Mouse (Mus musculus): ENCODE measurements around the gene Ndufb5. TPM values are rescaled to one million over a fixed set of nuclear protein-coding genes. Genes with fewer than 3 reads are reported as not detected.
"Not testable (repeated sequence)": the region's sequence is repeated elsewhere in the genome, so short reads cannot be mapped to it uniquely, and the experiment has no call there.

Gene Ndufb5
- total RNA-seq (2022), result 100 to 1,000 TPM; 222 to 356 (median 282) TPM

GRCm38 (mm10) chr3:32736244-32737171, at the start of gene Ndufb5:
Ndufb5 (plus strand) TSS chr3:32736990.
- peak; percentile 99 for DNase-seq

GRCm38 (mm10) chr3:32687156-32687555, 49.6 kb upstream of the Ndufb5 start:
- no peak for DNase-seq

GRCm38 (mm10) chr3:32689567-32689999, 47.2 kb upstream of the Ndufb5 start:
- DNase-seq, result no peak

DNA sequence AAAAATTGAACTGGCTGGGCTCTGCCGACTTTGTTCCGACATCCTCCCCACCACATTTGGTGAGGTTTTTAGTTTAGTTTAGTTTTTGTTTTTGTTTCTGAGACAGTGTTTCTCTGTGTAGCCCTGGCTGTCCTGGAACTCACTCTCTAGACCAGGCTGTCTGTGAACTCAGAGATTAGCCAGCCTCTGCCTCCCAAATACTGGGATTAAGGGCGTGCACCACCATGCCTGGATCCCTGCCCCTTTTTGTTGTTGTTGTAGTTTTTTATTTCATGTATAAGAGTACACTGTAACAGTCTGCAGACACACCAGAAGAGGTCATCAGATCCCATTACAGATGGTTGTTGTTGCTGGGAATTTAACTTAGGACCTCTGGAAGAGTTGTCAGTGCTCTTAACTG, 46.8 kb upstream of the Ndufb5 start:
- DNase-seq, result no peak

DNA sequence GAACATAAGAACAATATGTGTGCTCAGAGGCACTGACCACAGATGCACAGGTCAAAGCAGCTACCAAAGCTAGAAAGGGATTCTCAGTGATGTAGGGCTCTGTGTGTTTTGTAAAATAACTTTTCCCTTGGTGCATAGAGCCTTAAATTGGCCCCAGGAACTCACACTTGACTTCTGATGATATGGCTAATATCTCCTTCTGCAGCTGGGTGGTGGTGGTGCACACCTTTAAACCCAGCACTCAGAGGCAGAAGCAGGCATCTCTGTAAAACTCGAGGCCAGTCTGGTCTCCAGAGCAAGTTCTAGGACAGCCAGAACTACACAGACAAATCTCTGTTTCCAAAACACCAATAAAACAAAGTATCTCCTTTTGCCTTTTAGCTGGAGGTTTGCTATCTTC, 45.9 kb upstream of the Ndufb5 start:
- DNase-seq, result no peak

- DNase-seq, result no peak
Measured at GRCm38 (mm10) chr3:32691841-32692240, 44.9 kb upstream of the Ndufb5 start.

DNA sequence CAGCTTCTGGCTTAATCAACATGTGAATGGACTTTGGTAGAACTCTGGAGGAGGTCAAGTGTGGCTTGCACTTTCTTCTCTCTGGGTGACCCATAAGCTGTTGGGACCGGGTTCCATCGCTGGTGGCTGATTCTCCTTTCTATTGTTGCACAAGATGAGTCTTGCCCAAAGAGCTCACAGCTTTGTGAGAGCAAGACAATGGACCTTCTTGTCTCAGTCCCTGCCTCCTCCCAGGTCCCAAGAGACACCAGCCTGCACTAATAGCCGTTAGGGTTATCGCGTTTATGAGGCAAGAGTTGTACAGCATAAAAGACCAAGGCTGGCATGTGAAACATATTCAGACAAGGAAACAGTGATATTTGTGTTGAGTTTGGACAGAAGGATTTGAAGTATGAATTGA, 42.6 kb upstream of the Ndufb5 start:
- no peak for DNase-seq

DNA sequence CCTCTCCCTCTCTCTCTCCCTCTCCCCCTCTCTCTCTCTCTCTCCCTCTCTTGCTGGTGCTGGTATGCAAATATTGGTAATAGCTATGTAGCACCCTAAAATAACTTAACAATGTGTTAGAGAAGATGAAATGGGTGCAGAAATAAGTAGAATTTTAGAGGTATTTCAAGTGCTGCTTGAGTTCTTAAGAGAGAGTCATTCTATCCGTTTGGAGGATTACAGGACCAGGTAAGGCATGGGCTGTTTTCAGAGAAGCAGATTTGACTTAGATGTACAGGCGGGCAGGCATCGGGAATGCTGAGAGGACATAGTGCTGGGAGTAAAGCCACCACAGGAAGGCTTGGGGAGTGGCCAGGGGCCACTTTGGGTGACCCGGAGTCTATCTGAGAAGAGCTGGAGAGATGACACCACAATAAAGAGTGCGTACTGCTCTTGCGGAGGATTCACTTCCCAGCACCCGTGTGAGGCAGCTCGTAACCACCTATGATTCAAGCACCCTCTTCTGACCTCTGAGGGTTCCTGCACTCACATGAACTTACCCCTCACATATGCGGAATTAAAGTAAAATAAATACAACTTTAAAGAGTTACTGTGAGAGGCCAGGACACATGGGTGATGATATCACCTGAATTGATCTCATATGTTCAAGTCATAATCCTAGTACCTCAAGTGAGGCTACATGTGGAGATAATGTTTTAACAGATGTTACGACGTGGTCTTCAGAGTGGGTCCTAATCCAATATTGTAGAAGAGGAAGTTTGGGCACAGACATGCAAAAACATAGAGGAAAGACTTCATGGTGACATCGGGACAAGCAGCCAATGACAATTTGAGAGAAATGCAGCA, 41.8 kb upstream of the Ndufb5 start:
- DNase-seq, result no peak

DNA sequence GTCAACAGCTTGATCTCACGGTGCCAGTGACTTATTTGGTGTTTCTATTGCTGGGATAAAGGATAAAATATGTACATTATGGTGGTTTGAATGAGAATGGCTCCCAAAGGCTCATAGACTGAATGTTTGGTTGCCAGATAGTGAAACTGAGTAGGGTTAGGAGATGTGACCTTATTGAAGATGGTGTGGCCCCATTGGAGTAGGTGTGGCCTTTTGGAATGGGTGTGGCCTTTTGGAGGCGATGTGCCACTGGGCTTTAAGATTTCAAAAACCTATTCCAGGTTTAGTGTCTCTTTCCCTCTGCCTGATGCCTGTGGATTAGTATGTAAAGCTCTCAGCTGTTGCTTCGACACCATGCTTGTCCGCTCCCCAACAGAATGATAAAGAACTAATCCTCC, 41.2 kb upstream of the Ndufb5 start:
- DNase-seq, result no peak

GRCm38 (mm10) chr3:32698228-32698863, 38.4 kb upstream of the Ndufb5 start:
- DNase-seq, result peak; percentile 79

DNA sequence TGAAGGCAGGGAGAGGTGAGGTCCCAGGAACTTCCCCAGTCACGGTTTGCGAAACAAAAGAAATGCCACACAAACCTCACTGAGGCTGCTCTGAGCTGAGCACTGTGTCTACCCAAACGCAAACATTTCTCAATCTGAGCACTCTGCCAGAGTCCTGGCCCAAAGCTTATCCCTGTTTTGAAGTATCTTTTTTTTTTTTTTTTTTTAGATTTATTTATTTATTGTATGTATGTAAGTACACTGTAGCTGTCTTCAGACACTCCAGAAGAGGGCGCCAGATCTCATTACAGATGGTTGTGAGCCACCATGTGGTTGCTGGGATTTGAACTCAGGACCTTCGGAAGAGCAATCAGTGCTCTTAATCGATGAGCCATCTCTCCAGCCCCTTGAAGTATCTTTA, 32.8 kb upstream of the Ndufb5 start:
- not testable (repeated sequence) for DNase-seq

GRCm38 (mm10) chr3:32704632-32705031, 32.2 kb upstream of the Ndufb5 start:
- not testable (repeated sequence) for DNase-seq

DNA sequence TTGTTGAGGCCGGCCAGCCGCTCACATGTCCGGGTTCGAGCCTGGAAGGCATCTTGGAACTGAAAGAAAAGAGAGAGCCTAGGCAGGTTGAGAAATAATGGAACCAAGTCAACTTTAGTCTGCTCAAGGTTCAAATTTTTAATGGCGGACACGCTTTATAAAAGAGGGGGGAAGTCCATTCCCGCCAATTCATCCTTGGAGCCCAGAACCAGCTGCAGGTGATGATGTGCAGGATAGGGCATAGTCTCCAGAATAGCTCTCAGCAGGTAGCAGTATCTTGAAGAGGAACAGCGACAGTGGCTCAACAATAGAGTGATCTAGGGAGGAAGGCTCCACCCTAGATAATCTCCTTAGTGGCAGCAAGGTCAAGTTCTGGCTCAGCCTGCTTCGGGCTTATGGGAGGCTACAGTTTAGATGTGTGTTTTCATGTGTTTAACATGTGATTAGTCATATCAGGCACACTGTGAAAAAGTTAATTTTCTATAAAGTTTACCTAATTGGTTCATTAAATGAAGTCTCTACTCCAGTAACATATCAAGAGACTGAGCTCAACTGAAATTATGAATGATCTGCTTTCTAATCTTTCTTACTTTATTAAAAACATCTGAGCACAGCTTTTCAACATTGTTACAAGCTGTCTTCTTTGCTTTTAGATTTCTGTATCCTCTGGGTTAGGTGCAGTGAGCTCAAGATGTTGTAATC, 31.0 kb upstream of the Ndufb5 start, which contains the start of gene Actl6a:
Gene Actl6a (plus strand): TSS at position 652 of the 702 bp plus-strand sequence.
- not testable (repeated sequence) for DNase-seq

- no peak for DNase-seq
Measured at GRCm38 (mm10) chr3:32708052-32708367, 28.8 kb upstream of the Ndufb5 start.

DNA sequence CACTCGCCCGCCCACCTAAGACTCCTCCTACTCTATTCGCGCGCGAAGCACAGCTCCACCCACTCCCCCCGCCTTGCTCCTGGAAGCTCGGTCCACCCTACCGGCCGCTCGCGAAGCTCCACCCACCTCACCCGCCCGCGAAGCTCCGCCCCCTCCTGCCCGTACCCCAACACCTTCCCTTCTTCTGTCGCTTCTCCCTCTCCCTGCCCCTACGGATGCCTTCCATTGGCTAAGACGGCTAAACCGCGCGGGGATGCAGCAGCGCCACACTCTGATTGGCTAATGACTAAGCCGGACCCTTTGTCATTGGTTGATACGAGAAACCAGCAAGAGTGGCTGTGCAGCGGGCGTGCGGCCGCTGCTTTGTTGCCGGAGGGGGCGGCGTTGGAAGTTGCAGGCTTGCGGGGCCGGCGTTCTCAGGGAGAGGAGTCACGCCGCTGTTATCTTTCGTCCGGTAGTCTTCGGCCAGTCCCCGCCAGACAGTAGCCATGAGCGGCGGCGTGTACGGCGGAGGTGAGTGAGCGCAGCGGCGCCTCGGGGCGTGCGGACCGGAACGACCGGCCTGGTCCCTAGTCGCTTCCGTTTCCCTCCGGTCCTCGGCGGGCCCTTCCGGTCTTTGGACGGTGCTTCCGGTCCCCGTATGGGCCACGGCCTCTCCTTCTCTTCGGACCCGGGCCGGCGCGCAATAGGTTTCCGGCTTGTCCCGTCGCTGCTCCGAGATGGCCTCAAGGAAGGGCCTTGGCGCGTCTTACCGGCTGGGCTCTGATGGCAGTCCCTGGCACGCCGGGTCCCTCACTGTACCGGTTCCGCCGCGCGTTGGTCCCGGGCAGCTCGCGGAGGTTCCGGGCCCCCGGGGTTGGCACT, 28.2 kb upstream of the Ndufb5 start:
- DNase-seq, result peak; percentile 97

DNA sequence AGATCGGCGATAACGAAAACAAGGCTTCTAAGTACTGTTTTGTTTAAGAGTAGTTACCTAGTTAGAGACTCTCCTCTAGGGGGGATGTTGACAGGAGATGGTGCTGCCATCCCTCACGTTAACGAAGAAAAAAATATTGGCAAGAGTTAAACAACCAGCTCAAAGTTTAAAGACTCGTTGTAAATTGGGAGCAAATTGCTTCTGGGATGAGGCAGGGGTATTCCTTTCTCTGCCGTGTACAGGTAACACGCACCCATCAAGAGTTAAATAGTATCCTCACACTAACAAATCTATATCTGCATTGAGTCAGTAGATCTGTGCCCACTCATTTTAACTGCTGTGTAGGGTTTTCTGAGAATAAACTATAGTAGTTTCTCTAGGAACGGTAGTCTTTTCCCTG, 27.4 kb upstream of the Ndufb5 start:
- no peak for DNase-seq

DNA sequence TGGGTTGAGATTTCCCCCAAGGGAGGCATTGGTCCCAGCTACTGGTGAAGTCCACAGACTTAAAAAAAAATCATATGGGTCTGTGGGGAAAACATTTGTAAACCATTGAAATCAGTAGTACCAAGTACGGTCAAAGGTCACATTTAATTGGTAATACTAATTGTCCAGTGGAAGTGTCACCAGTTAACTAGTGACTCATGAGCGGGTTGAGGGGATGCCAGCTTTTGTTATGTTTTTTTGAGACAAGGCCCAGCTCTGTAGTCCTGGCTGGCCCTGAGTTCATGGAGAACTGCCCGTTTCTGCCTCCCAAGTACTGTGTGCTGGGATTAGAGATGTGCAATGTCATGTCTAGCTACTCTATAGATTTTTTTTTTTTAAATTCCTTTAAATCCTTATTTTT, 23.1 kb upstream of the Ndufb5 start:
- no peak for DNase-seq

DNA sequence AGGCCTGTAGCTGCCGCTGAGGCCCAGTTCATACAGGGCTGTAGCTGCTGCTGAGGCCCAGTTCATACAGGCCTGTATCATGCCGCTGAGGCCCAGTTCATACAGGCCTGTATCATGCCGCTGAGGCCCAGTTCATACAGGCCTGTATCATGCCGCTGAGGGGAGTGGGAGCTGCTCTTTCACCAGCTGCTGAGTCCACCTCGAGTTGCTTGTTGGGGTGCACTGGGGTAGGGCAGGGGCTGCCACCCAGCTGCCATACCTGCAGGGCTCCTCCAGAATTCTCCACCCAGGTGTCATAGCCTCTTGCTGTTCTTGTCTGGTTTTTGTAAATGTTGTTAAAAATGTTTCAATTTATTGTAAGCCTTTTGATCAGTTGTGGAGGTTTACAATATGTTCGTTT, 19.4 kb upstream of the Ndufb5 start:
- DNase-seq, result not testable (repeated sequence)

DNA sequence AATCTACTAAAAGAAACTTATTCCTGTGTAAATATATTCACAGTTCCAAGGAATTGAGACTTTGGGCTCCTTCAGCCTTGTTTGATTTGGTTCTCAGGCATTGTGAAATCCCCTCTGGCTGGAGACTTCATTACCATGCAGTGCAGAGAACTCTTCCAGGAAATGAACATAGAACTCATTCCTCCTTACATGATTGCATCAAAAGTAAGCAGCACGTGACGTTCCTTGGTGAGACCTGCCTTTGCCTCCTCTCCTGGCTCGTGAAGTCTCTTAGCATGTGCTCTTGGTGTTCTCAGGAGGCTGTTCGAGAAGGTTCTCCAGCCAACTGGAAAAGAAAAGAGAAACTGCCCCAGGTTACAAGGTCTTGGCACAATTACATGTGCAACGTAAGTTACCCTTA, 18.5 kb upstream of the Ndufb5 start:
- DNase-seq, result no peak

DNA sequence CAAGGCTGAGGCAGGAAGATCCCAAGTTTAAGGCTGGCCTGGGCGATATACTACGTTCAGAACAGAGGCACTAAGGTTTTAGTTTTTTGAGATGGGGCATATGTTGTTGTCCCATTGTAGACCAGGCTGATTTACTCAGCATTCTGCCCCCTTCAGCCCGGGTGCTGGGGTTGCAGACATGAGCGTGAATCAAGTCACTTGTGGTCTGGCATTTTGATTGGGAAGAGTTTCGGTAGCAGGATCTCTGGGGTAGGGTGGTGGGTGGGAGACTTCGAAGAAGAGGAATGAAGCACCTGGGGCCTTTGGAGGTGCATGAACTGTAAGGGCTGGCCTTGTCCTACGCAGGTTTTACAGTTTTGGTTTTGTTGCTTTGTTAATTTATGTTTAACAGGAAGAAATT, 12.6 kb upstream of the Ndufb5 start:
- no peak for DNase-seq

DNA sequence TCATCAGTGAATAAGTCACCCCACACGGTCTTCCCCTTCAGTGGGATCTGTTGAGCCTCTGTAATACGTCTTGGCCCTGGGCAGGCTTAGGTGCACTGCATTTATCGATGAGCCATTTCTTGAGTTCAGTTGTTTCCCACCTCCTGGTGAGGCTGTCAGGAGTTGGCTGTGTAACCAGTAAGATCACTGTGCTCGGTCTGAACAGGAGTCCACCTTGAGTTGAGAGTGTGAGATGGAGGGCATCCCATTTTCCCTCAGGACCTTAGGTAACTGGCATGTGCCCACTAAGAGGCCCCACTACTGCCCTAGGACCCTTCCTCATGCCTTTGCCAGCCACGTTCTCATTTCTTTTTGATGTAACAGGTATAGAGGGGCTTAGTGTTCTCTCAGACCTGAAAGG, 10.8 kb upstream of the Ndufb5 start:
- DNase-seq, result no peak
